Mouse (Mus musculus): Measurements from ENCODE around the gene Adh7.

The Adh7 gene

DNA sequence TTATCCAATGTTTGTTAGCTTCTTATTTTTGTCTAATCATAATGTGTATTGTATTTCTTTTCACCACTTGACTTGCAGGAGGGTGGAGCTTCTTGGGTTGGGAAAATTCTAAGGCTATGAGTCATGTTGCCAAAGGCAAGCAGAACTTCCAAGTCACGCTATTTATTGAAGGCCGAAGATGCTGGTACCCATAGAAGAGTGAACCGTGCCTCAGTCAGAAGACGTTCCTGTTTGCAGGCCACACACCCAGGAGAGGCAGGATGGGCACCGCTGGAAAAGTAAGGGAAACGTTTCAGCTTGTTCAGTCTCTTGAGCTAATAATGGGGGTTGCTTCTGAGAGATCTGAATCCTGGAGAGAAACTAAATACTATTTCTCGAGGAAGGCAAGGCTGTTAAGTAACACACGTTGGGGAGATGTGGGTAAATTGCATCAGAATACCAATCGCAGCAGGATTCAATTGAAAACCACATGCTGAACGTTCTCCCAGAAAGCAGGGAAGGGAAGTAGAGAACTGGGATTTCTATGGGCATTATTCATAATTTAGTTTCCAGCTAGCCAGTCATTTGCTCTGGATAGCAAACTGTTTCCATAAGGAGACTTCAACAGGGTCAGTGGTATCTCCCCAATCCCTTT, at the start of gene Adh7:
Adh7 (plus strand) TSS at position 130 of the 634 bp plus-strand sequence.
- no peak for DNase-seq (ENCODE audit: low read depth)

DNA sequence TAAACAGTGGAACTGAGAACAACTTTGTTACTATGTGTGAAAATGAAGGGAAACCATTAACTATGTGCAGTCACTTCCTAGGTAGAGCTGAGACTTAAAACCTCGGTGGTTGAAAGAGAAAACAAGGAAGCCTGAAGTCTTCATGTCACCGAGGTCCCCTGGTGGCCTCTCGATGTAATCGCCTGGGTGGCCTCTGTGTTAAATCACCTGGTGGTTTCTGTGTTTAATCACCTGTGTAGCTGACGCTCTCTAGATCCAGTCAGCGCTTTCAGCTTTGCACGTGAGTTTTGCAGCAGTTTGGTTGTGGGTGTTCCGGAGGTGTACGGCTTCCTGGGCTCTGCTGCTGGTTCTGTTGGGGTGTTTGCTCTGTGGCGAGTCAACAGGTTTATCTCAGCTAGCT, 44.3 kb upstream of the Adh7 start:
- DNase-seq (ENCODE audit: low read depth): peak; percentile 61

DNA sequence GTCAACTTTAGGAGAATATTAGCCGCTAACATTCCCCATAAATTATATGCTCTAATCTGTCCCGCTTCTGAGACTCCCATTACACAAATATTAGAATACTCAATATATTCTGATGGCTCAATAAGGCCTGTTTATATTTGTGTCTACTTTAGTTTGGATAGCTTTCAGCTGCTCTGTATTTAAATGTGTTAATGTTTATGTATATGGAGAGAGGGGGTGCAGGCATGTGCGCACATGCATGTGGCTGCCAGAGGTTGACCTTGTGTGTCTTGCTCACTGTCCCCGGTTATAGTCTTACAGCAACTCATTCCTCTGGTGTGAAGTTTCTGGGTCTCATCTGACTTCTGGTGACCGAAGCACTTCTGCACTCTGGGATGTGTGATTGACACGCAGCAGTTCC, 42.0 kb upstream of the Adh7 start:
- DNase-seq (ENCODE audit: low read depth): no peak

DNA sequence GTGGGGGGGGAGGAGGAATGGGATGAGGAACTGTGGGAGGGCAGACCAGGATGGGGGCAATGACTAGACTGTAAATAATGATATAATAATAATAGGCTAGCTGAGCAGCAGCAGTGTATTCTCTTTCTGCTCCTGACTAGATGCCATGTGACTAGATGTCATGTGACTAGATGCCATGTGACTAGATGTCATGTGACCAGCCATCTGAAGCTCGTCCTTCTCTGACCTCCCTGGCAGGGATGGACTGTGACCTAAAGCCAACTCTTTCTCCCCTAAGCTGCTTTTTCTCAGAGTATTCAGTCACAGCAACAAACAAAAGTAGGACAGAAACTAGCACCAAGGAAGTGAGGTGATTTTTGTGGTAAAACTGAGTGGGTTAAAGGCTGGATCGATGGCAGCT, 35.5 kb upstream of the Adh7 start:
- no peak for DNase-seq (ENCODE audit: low read depth)

DNA sequence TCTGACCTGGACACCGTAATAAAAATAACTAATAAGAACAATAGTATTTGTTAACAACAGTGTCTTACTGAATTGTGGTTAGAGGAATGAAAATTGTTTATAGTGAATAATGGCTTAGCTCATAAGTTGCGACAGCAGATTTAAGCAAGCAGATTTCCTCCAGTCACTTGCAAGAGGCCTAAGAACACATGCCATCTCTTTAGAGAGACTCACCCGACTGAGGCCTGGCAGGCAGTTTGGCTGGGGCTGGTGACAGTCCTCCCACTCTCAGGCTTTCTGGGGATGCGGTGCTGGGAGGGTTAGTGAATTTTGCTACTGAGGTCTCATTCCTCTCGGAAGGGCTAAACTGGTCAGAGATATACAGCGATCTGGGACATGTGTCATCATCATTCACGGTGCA, 34.2 kb upstream of the Adh7 start:
- no peak for DNase-seq (ENCODE audit: low read depth)

DNA sequence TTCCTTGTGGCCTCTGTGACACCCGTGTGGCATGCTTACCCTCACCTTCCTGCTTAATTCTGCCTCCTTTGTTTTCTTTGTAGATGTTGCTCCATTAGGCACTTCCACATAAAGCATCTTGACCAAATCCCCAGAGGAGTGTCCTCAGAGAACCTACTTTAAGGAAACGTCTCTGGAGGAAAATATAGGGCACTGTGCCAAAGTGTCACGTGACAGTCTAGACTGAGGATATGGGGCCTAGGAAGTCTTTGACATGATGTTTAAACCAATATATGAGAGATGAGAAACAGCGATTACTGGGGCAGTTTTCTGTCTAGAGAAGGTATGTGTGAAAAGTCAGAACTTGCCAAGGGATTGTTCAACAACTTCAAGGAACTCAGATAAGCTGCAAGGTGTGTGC, 32.3 kb upstream of the Adh7 start:
- DNase-seq (ENCODE audit: low read depth): no peak

DNA sequence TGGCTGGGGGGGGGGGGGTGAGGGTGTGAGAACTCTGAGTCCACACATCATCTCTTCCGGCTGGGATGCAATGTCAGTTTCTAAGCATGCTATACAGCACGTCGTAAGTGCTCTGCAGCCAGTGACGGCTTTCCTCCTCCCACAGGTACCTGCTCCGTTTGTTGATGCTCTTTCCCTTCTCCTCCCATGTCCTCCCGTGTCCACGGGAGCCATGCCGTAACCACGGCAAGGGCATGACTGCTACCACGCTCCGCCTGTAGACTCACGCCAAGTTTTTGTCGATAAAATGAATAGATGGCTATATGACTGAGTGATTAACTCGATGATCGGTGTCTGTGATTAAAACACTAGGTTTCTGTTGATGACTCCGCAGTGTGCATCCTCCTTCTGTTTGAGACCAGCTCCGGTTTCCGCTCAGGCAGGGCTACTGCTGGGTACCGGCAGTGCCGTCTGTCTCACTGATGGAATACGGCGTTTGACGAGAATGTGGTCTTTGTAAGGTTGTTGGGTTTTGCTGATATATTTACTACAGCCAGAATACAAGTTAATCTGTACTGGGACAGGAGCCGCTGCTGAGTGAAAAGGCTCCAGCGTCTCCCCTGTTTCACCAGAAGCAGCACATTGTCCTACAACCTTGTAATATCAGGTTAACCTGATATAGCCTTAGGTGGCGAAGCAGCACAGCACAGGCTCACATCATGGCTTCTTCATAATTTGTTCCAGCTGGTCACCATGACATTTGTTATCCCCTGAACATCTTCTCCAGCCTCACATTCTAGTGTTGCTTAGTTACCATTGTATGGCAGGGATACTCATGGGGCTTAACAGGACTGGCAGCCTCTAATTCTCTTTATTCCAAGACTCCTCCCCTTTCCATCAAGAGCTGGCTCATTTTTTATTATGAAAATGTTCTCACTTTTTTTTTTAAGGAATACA, 31.3 kb upstream of the Adh7 start:
- DNase-seq (ENCODE audit: low read depth): no peak

DNA sequence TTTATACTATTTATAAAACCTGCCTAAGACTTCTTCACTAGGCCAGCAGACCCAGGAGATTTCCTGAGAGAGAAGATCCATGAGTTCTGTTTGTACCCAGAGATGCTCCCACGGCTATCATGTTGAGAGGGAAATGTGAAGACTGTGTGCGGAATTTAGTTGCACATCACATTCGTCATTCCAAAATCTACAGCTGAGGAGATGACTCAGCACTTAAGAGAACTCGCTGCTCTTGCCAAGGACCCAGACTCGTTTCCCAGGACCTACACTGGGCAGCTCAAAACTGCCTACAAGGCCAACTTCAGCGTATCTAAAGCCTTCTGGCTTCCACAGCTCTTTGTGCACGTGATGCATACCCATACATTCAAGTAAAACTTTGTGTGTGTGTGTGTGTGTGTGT, 25.3 kb upstream of the Adh7 start:
- DNase-seq (ENCODE audit: low read depth): no peak

DNA sequence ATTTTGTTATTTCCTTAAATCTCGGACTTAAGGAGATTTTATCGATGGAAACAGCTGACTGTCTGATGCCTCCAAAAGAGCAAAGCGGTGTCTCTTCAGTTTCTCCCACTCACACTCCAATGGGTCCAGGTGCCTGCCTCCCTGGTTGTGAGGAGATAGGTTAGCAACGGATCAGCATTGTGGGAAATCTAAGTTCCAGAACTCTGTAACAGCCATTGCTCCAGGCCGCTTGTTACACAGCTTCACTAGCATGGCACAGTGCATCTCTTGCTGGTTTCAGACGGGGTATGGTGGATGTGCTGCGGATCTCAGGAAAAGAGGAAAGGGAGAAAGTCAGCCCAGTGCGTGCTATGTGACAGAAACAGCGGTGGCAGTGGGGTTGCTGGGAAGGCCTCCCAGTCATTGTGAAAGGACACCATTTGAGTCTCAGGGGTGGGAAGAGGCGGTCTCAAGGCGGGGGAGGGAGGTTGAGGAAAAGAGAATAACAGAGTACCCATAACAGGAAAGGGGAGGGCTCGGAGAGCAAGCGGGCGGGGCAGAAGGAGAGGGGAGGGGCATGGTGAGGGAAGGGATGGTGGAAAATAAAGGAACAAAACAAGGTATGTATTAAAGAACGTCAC, 23.8 kb upstream of the Adh7 start, which contains the start of gene 4930579F01Rik:
4930579F01Rik (minus strand) TSS at position 143 of the 620 bp plus-strand sequence.
- DNase-seq (ENCODE audit: low read depth): peak; percentile 53

DNA sequence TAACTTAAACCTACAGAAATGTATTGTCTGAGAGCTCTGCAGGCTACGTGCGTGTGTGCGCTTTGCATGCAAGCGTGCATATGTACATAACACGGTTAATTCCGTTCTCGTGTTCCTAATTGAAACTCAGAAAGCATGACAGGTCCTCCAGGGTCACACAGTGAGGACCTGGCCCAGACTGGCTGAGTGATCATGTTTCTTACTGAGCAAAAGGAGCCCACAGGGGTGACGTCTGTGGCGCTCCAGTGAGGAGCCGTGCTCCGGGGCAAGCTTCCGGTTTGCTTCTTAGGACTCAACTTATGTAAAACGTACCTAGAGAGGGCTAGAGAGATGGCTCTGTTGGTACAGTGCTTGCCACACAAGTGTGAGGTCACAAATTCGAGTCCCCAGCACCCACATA, 20.5 kb upstream of the Adh7 start:
- no peak for DNase-seq (ENCODE audit: low read depth)

DNA sequence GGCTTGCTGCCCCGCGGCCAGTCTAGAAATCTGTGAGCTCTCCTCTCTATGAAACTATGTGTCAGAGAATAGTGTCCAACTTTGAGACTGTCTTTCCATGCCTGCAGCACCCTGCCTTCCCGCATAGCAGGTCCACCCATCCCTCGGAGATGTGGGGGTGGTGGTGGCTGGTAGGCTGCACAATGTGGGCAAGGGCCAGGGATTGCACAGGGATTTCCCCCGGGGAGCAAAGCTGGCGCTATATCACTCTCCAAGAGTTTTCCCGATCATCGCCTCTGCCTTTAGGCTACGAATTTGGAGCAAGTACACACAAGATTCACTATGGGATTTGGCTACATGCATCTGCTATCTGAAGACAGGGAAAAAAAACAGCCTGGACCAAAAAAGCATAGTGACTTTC, 20.0 kb upstream of the Adh7 start:
- DNase-seq (ENCODE audit: low read depth): no peak

DNA sequence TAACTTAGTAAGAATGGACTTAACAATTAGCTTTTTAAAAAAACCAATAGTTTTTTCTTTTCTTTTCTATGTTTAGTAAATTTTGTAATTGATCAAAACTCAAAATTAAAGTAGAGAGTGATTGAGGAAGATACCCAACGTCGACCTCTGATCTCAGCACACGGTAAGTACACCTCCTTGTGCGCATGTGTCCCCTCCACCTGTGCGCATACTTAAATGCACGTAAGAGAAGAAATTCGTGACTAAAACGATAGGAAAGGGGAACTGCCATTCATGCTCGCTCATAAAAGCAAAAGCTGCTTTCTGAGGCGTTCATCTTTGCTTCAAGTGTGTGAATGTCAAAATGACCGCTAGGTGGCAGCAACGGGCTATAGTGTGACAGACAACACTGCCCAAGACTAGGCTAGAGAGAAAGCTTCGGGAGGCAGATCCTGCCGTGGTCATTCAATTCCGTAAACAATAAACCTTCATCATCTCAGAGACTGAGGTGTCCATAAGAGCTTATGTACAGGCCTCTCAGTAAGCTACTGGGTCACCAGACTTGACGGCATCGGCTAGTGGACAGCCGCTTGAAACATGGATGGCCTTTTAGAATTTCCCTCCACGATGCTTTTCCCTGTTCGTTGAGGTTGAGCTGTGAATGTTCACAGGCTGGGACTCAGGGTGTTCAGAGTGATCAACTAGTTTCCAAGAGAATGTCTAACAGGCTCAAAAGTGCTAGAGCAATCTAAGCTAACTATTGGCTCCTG, 19.4 kb upstream of the Adh7 start:
- peak; percentile 90 for DNase-seq (ENCODE audit: low read depth)

DNA sequence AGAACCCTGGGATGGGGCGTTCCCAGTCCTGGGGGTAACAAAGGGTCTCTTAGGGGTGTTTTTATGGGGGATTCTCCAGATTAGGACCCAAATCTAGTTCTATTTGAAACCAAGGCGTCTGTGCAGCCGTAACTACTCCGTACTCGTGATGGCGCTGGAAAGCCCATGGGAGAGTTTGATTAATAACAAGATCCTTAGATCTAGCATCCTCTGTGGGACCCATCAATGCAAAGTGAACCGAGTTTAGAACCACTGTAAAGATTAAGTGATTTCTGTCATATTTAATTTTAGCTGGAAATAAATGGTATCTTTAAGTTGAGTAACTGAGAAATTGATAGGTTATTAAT, 18.9 kb upstream of the Adh7 start:
- no peak for DNase-seq (ENCODE audit: low read depth)

DNA sequence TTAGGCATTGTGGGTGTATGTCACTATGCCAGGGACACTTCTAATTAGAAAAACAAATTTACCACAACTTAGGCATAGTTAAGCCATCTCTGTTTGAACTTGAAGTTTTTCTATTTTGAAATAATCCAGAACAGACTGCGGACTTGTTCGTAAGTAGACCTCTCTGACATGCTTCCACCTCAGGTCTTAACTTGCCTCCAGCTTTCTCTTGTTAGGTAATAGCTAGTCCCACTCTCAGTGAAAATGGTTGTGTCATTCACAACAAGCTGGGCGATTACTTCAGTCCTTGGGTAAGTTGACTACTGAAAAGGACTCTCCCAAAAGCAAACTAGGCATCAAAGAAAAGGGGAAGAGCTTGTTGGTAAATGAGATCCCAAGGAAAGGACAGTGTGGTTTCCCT, 8.7 kb upstream of the Adh7 start:
- no peak for DNase-seq (ENCODE audit: low read depth)

DNA sequence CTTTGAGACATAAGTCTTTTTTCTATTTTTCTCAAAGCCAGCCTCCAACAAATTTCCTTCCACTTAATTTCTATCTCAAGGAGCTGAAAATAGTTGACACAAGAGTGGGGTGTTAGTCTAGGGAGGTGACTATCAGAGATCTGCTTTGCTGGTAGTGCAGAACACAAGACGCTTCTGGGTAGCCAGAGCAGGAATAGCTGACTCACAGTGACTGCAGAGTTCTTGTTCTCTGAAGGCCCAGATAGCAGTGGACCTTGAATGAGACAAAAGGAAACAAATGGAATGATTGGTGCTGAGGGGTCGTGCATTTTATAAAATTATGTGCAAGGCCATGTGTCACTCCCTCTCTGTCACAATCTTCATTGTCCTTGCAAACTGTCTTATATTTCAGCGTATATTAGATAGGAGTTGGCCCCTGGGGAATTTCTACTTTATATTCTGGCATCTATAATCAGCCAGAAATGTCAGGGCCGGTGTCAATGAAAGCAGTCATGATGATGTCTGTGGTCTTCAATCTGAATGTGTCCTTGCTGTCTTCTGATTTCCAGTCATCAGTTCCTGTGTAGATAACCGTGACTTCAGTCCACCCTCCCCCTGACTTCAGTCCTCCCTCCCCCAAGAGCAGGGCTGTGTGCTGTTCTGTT, 7.0 kb upstream of the Adh7 start:
- no peak for DNase-seq (ENCODE audit: low read depth)

DNA sequence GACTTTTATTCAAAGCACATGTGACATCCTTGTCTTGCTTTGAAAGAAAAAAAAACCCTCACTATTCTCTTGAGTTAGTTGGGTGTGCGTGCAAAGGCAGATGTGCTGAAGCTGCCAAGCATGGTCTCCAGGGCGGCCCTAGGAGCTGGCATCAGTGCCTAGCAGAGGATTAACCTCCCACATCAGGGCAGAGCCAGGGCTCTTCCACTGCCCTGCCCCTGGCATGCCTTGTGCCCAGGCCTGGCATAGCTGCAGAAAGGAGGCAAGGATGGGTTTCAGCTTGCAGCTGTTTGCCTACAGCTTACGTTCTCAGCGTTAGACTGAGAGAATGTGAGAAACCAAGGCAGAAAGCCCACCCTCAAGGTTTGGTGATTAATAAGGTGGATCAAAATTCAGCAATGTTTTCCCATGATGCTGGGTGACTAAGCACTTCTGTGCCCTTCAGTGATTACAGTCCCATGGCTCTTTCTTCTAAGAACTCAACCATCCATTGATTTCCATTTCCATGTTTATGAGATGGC, 5.1 kb upstream of the Adh7 start:
- no peak for DNase-seq (ENCODE audit: low read depth)

DNA sequence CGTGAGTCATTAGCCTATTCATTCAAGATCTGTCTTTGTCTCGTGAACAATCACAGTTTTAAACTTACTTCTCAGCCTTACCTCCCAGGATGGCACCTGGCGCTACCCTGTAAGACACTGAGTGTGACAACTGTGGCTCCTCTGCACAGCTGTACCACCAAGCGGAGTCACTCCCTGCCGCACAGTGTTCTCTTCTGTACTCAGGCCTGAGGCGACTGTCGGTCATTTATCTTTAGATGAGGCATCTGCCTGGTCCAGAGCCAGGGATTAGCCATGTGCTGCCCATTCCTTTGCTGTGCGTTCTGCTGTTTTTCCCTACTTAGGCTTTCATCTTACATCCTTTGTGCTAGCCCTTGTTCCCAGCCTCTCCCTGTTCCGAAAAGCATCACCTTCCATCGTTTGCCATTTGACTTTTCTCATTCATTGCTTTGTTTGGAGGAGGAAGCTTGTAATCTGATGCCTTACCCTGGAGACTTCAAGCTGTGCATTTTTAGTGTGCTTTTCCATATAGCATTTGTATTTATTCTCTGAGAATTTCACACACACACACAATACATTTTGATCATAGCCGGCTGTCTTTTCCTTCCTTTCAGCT, 2.1 kb upstream of the Adh7 start:
- no peak for DNase-seq (ENCODE audit: low read depth)

DNA sequence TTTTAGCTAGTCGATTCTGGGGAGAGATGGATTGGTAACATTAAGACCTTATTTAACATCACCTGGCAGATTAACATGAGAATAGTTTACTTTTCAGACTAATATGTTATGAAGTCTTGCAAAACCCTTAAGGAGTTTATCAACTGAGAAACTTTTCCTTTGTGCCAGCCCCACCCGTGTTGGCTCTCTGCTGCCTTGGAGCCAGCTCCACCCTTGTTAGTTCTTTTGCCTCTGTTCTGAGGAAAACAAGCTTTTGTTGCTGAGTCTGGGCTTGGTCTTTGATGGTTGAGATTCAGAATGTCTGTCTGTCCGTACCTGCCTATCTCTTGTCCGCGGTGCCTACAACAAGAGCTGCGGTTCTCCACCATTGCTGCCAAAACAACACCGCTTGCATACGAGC, 1.5 kb upstream of the Adh7 start:
- no peak for DNase-seq (ENCODE audit: low read depth)

DNA sequence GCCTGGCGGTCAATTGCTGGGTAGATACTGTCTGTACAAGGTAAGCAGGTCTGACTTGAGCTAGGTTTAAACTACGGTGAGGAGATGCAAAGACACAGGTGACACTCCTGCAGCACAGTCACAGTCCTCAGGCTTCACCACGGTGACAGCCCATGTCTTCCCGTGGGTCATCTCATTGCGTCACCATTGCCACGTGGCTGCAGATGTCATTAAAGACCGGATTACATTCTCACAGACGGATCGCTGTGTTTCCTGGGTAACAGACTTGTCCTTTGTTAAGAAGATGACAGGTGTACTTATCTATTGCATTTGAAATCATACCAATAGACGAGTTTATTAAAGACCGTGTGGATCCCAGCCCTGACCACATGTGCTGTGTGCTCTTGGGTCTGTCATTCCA, 3.6 kb downstream of the Adh7 start:
- DNase-seq (ENCODE audit: low read depth): no peak

DNA sequence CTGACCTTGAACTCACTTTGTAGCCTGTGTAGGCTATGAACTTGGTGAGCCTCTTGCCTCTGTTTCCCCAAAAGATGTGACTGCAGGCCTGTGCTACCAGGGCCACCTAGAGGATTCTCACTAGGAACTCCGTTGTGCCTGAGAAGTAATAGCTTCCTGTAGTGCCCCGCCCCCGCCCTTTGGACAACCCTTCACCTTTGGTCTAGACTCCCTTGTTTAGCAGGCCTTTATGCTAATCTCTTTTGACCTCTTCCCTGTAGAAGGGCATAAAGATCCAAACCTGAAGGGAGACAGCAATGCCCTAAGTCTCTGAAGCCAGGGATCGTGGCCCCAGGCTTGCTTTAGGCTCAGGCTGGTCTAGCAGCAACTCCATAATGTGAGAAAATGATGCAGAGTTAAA, 5.0 kb downstream of the Adh7 start:
- no peak for DNase-seq (ENCODE audit: low read depth)

DNA sequence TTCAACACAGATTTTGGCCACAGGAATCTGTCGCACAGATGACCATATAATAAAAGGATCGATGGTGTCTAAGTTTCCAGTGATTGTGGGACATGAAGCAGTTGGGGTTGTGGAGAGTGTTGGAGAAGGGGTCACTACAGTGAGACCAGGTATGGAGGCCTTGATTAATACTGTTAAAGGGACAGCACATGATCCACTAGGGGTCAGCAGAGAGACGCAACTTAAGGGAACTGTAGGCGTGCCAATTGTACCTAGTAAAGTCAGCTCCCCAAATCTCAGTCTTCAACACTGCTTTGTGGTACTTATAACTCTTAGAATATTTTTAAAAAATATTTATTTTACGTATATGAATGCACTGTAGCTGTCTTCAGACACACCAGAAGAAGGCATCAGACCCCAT, 5.4 kb downstream of the Adh7 start:
- peak; percentile 87 for DNase-seq (ENCODE audit: low read depth)
